Mouse (Mus musculus) small intestine, adult 2 months (tissue): ENCODE measurements around the gene Trim72. TPM values are rescaled to one million over a fixed set of nuclear protein-coding genes. Genes with fewer than 3 reads are reported as not detected.

Experiments
- H3K27ac ChIP-seq: fragments of 200-500 bp; 2 replicates; pipeline ENCODE4 v1.5.1; 2012; ENCODE audit warnings: low read depth, low read length, control low read depth, inconsistent platforms; ENCODE audit not compliant: insufficient read depth
- H3K27me3 ChIP-seq: fragments of 200-500 bp; 2 replicates; pipeline ENCODE4 v1.6.1; 2012; ENCODE audit warnings: mild to moderate bottlenecking, moderate library complexity, low read length, inconsistent platforms; ENCODE audit not compliant: control insufficient read depth, insufficient read depth
- H3K36me3 ChIP-seq: fragments of 200-500 bp; 2 replicates; pipeline ENCODE4 v1.6.1; 2012; ENCODE audit warnings: mild to moderate bottlenecking, low read length, control low read depth, inconsistent platforms; ENCODE audit not compliant: control insufficient read depth, insufficient read depth
- H3K4me1 ChIP-seq: fragments of 200-500 bp; 2 replicates; pipeline ENCODE4 v1.6.1; 2012; ENCODE audit warnings: low read length, inconsistent platforms, mixed read lengths; ENCODE audit not compliant: control insufficient read depth, insufficient read depth, insufficient read length
- H3K4me3 ChIP-seq: fragments of 200-500 bp; 2 replicates; pipeline ENCODE4 v1.5.1; 2012; ENCODE audit warnings: low read depth, mild to moderate bottlenecking, control low read depth, inconsistent platforms, low read length, moderate library complexity
- CTCF ChIP-seq: fragments of 200-500 bp; IDR thresholded peaks from 2 replicates; pipeline ENCODE4 v1.5.1; 2012; ENCODE audit warnings: low read depth, mild to moderate bottlenecking, control low read depth, inconsistent platforms, low read length, moderate library complexity, mixed read lengths; ENCODE audit not compliant: insufficient replicate concordance, insufficient read length; ENCODE audit errors: extremely low read depth
- POLR2A ChIP-seq: fragments of 200-500 bp; IDR thresholded peaks from 2 replicates; pipeline ENCODE4 v1.6.1; 2012; ENCODE audit warnings: low read depth, mild to moderate bottlenecking, control low read depth, inconsistent platforms, low read length, moderate library complexity
- WGBS: fragments of 180-500 bp; shearing (Covaris S2); methylation state at CpG from one replicate; pipeline ENCODE4 v1.1.7; 2018; 5-methylcytosine and 5-hydroxymethylcytosine counted together
- polyA plus RNA-seq: library from polyadenylated mRNA; depleted of rRNA; stranded (reverse); fragments of >200 nt; gene quantifications from 2 replicates; pipeline ENCODE4 v1.2.3, GENCODE M21; 2012; rRNA removed

The Trim72 gene
- polyA plus RNA-seq, 1 experiment, result 8.8 TPM

GRCm38 (mm10) chr7:128050739-128051138 is 47.0 kb downstream of the Trim72 start:
- no peaks in the 10 kb centered on the region for H3K36me3 ChIP-seq
- H3K4me3 ChIP-seq, result no peak overlapping the region
- 65% methylated on average over 4 of the region's 4 CpGs for WGBS
- no peak overlapping the region for H3K27ac ChIP-seq
- no peaks in the 10 kb centered on the region for H3K27me3 ChIP-seq
- TF ChIP-seq POLR2A (no peak), CTCF (no peak)
- H3K4me1 ChIP-seq, result peaks cover 18% of the 10 kb centered on the region; the same call in 1 of the 2 replicates

- Histone ChIP-seq H3K4me3 (no peak overlapping the region), H3K27ac (no peak overlapping the region), H3K27me3 (no peaks in the 10 kb centered on the region), H3K4me1 (peaks cover 30% of the 10 kb centered on the region), H3K36me3 (no peaks in the 10 kb centered on the region)
- TF ChIP-seq POLR2A (no peak), CTCF (no peak)
- WGBS, result 78% methylated on average over 5 of the region's 5 CpGs
These were observed 49.3 kb downstream of the Trim72 start for GRCm38 (mm10) chr7:128053061-128053460.

- no peak for TF ChIP-seq POLR2A
- TF ChIP-seq CTCF, result no peak
- peak overlapping the region; percentile 41; the same call in 1 of the 2 replicates for H3K4me3 ChIP-seq
- peaks cover 26% of the 10 kb centered on the region for H3K4me1 ChIP-seq
- no peaks in the 10 kb centered on the region for H3K27me3 ChIP-seq
- 10% methylated on average over 3 of the region's 3 CpGs for WGBS
- peak overlapping the region; percentile 86 for H3K27ac ChIP-seq
- no peaks in the 10 kb centered on the region for H3K36me3 ChIP-seq
These were observed 53.2 kb downstream of the Trim72 start for GRCm38 (mm10) chr7:128056917-128057444.

GRCm38 (mm10) chr7:128057860-128058259 is 54.1 kb downstream of the Trim72 start:
- TF ChIP-seq POLR2A, result no peak
- no peak for TF ChIP-seq CTCF
- whole genome bisulfite sequencing, result 38% methylated on average over 8 of the region's 8 CpGs
- H3K27ac ChIP-seq, result peak overlapping the region; percentile 67

GRCm38 (mm10) chr7:128058576-128058975 is 54.8 kb downstream of the Trim72 start:
- H3K4me1 ChIP-seq, result peaks cover 24% of the 10 kb centered on the region
- no peak for TF ChIP-seq CTCF
- TF ChIP-seq POLR2A, result no peak
- no peaks in the 10 kb centered on the region for H3K27me3 ChIP-seq
- 15% methylated on average over 7 of the region's 7 CpGs for WGBS
- H3K4me3 ChIP-seq, result no peak overlapping the region
- H3K27ac ChIP-seq, result peak overlapping the region; percentile 67
- no peaks in the 10 kb centered on the region for H3K36me3 ChIP-seq

More at GRCm38 (mm10) chr7:128057860-128058259, 54.1 kb downstream of the Trim72 start:
- Histone ChIP-seq H3K27me3 (no peaks in the 10 kb centered on the region), H3K4me1 (peaks cover 26% of the 10 kb centered on the region), H3K36me3 (no peaks in the 10 kb centered on the region), H3K4me3 (no peak overlapping the region)

GRCm38 (mm10) chr7:128059091-128059490 is 55.3 kb downstream of the Trim72 start:
- Histone ChIP-seq H3K4me3 (no peak overlapping the region), H3K27ac (no peak overlapping the region), H3K4me1 (peaks cover 23% of the 10 kb centered on the region), H3K27me3 (no peaks in the 10 kb centered on the region), H3K36me3 (no peaks in the 10 kb centered on the region)
- TF ChIP-seq CTCF (no peak), POLR2A (no peak)
- 41% methylated on average over 4 of the region's 4 CpGs for WGBS

Other genes starting within 250 kb of the Trim72 start
- gene Orai3, start 234.1 kb upstream of the Trim72 start, polyA plus RNA-seq, result 17.9 and 21.3 TPM in 2 replicates
- 5.2 and 9.2 TPM in 2 replicates for gene Setd1a, start 227.3 kb upstream of the Trim72 start, polyA plus RNA-seq
- gene Gm49388, start 218.3 kb upstream of the Trim72 start, polyA plus RNA-seq, result 0.39 TPM in 1 of 2 replicates, not detected in the other
- gene Hsd3b7, start 203.3 kb upstream of the Trim72 start, polyA plus RNA-seq, result 31.3 and 45.7 TPM in 2 replicates
- gene Stx4a, start 179.7 kb upstream of the Trim72 start, polyA plus RNA-seq, result 27.3 and 68.2 TPM in 2 replicates
- 1.2 and 1.8 TPM in 2 replicates for gene Stx1b, start 179.4 kb upstream of the Trim72 start, polyA plus RNA-seq
- 8.0 and 13.6 TPM in 2 replicates for gene Zfp646, start 127.7 kb upstream of the Trim72 start, polyA plus RNA-seq
- 3.7 and 7.1 TPM in 2 replicates for gene Zfp668, start 127.1 kb upstream of the Trim72 start, polyA plus RNA-seq
- gene Prss53, start 113.0 kb upstream of the Trim72 start, polyA plus RNA-seq, result 1.6 and 2.1 TPM in 2 replicates
- gene Gm21974, start 108.5 kb upstream of the Trim72 start, polyA plus RNA-seq, result not detected in 2 replicates
- 94.3 and 97.7 TPM in 2 replicates for gene Vkorc1, start 108.3 kb upstream of the Trim72 start, polyA plus RNA-seq
- 54.4 and 68.3 TPM in 2 replicates for gene Bckdk, start 99.9 kb upstream of the Trim72 start, polyA plus RNA-seq
- gene Kat8, start 91.4 kb upstream of the Trim72 start, polyA plus RNA-seq, result 5.2 and 8.3 TPM in 2 replicates
- 30.0 and 41.3 TPM in 2 replicates for gene Prss8, start 73.8 kb upstream of the Trim72 start, polyA plus RNA-seq
- 2.6 and 3.3 TPM in 2 replicates for gene Prss36, start 57.2 kb upstream of the Trim72 start, polyA plus RNA-seq
- gene Fus, start 36.5 kb upstream of the Trim72 start, polyA plus RNA-seq, result 90.6 and 184 TPM in 2 replicates
- gene Pycard, start 10.1 kb upstream of the Trim72 start, polyA plus RNA-seq, result 602 and 952 TPM in 2 replicates
- 3.1 and 3.3 TPM in 2 replicates for gene Itgam, start 58.7 kb downstream of the Trim72 start, polyA plus RNA-seq
- 0.05 and 0.09 TPM in 2 replicates for gene Gm49368, start 58.7 kb downstream of the Trim72 start, polyA plus RNA-seq
- 4.6 and 5.8 TPM in 2 replicates for gene Itgax, start 125.6 kb downstream of the Trim72 start, polyA plus RNA-seq
- 0.61 and 1.4 TPM in 2 replicates for gene Itgad, start 150.4 kb downstream of the Trim72 start, polyA plus RNA-seq
- gene Cox6a2, start 202.4 kb downstream of the Trim72 start, polyA plus RNA-seq, result 0.53 and 1.1 TPM in 2 replicates
- 24.7 and 57.1 TPM in 2 replicates for gene Armc5, start 233.4 kb downstream of the Trim72 start, polyA plus RNA-seq
- gene 9130023H24Rik, start 234.1 kb downstream of the Trim72 start, polyA plus RNA-seq, result 0.60 and 0.71 TPM in 2 replicates
- gene Tgfb1i1, start 242.9 kb downstream of the Trim72 start, polyA plus RNA-seq, result 38.0 and 56.7 TPM in 2 replicates